Mouse (Mus musculus) liver, embryonic 14.5 days (tissue): ENCODE data around the gene Csdc2.

Source experiments
- CTCF ChIP-seq: IDR thresholded peaks from 2 replicates; pipeline ENCODE4 v1.5.1; 2016; ENCODE audit warnings: antibody characterized with exemption, low read depth, control low read depth
- EP300 ChIP-seq: IDR thresholded peaks from 2 replicates; pipeline ENCODE4 v1.6.1; 2016; ENCODE audit warnings: antibody characterized with exemption, low read depth

DNA sequence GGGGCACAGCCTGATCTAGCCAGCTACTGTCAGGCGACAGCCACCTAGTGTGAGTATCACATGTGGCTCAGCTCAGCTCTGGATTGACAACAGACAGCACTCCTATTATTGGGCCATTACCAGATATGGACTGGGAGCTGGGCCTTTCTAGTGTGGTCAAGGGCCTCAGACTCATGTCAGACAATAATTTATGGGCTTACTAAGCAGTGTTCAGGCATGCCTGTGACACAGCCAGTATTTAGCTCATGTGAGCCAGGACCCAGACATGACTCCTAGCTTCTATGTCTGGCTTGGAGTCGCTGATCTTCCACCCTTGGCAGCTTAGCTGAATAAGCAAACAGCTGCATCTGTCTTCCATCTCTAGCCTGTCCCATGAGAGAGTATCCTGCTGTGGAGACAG, 24.1 kb upstream of the Csdc2 start:
- TF ChIP-seq CTCF (no peak), EP300 (no peak)
